Mouse (Mus musculus): ENCODE measurements at regions not wholly inside any gene's neighbourhood (a gene's known extent, or its start where the extent isn't known, plus 50 kb on each side); places are given as distances from the start of the nearest gene placed in this dataset.

DNA sequence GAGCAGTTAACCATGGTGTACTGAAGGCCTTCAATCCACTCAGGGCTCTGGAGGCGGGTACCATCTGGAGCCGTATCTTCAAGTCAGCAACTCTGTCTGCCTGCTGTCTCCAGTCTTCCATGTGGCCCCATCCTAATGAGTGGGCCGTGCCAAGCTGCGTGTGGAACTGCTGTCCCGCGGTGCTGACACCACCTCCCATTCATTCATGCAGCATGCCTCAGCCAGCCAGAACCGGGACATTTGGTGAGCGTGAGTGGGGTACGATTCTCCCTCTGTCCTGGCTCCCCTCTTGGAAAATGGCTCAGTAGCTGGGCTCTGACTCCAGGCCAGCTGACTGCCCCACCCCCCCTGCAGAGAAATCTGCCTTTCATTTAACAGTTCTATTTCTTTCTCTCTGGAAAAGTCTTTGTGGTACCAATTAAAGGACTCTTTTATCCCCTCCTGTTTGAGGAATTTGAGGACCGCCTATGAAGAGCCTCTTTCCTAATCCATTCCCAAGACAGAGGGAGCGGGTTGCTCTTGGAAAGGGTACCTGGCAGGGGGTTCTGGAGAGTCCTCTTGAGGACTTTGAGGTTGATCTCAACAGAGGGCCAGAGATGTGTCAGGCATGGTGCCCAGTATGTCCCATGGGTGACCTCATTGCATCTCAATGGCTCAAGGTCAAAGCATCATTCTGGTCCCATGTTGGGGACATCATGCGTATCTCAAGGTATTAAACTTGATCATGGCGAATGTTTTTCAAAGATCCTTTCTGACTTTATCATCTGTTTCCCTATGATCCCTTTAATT is 55.5 kb upstream of the Brd7 start:
- H3K4me3 ChIP-seq (replicated peaks; ENCODE audit: insufficient read depth, low read depth, low read length): no peak overlapping the region
- WGBS: 21% methylated on average over 13 of the region's 13 CpGs
- peak; percentile 35 to 56 for DNase-seq
- no peak overlapping the region for H3K27ac ChIP-seq (ENCODE audit: insufficient read depth, low read length)
- no peaks in the 10 kb centered on the region for H3K27me3 ChIP-seq (ENCODE audit: control insufficient read depth, insufficient read depth, low read length)
- TF ChIP-seq POLR2A (IDR thresholded peaks at IDR 0.05; ENCODE audit: borderline replicate concordance, insufficient read depth, low read length): no peak
- TF ChIP-seq CTCF (IDR thresholded peaks at IDR 0.05; ENCODE audit: borderline replicate concordance, insufficient read depth, low read depth, low read length): no peak
- H3K4me1 ChIP-seq (ENCODE audit: control insufficient read depth, insufficient read depth, low read length): peaks cover 5% of the 10 kb centered on the region

- Histone ChIP-seq H3K4me1 (ENCODE audit: control insufficient read depth, insufficient read depth, low read length) (no peaks in the 10 kb centered on the region), H3K4me3 (replicated peaks; ENCODE audit: insufficient read depth, low read depth, low read length) (no peak overlapping the region), H3K27me3 (ENCODE audit: control insufficient read depth, insufficient read depth, low read length) (no peaks in the 10 kb centered on the region), H3K27ac (ENCODE audit: insufficient read depth, low read length) (no peak overlapping the region)
- WGBS: 82% methylated on average over 2 of the region's 2 CpGs
- TF ChIP-seq POLR2A (IDR thresholded peaks at IDR 0.05; ENCODE audit: borderline replicate concordance, insufficient read depth, low read length): no peak
- no peak for TF ChIP-seq CTCF (IDR thresholded peaks at IDR 0.05; ENCODE audit: borderline replicate concordance, insufficient read depth, low read depth, low read length)
- no peak for DNase-seq
Observed at GRCm38 (mm10) chr8:88423264-88423663, 61.3 kb upstream of the Brd7 start.

GRCm38 (mm10) chr8:88428560-88428959 is 66.6 kb upstream of the Brd7 start:
- no peak for TF ChIP-seq POLR2A (IDR thresholded peaks at IDR 0.05; ENCODE audit: borderline replicate concordance, insufficient read depth, low read length)
- no peak for TF ChIP-seq CTCF (IDR thresholded peaks at IDR 0.05; ENCODE audit: borderline replicate concordance, insufficient read depth, low read depth, low read length)
- Histone ChIP-seq H3K27me3 (ENCODE audit: control insufficient read depth, insufficient read depth, low read length) (no peaks in the 10 kb centered on the region), H3K4me3 (replicated peaks; ENCODE audit: insufficient read depth, low read depth, low read length) (no peak overlapping the region), H3K27ac (ENCODE audit: insufficient read depth, low read length) (no peak overlapping the region), H3K4me1 (ENCODE audit: control insufficient read depth, insufficient read depth, low read length) (no peaks in the 10 kb centered on the region)
- 76% methylated on average over 5 of the region's 5 CpGs for WGBS
- DNase-seq: no peak

GRCm38 (mm10) chr8:88431389-88431788 is 69.4 kb upstream of the Brd7 start:
- DNase-seq: no peak
- no peak overlapping the region for H3K4me3 ChIP-seq (replicated peaks; ENCODE audit: insufficient read depth, low read depth, low read length)
- 85% methylated on average over 6 of the region's 6 CpGs for WGBS

DNA sequence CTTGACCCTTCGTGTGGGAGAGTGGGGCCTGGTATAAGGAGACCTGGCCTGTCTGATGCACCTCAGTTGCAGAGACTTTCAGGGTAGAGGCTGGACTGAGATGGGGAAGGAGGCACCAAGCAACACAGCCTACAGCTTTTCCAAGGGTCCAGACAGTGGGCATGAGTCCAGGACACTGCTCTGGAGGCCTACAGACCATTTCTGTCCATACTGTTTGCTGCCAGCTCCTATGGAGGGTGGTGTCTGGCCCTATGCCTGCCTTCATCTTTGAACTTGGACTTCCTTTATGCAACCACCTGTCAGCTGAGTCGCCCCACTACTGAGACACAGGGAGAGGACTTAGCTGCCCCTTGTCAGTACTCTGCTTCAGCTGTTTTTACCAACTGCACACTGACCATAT is 73.7 kb upstream of the Brd7 start:
- DNase-seq: no peak
- Histone ChIP-seq H3K27me3 (ENCODE audit: control insufficient read depth, insufficient read depth, low read length) (no peaks in the 10 kb centered on the region), H3K4me3 (replicated peaks; ENCODE audit: insufficient read depth, low read depth, low read length) (no peak overlapping the region), H3K4me1 (ENCODE audit: control insufficient read depth, insufficient read depth, low read length) (no peaks in the 10 kb centered on the region), H3K27ac (ENCODE audit: insufficient read depth, low read length) (no peak overlapping the region)
- 48% methylated on average over 2 of the region's 2 CpGs for WGBS
- TF ChIP-seq CTCF (IDR thresholded peaks at IDR 0.05; ENCODE audit: borderline replicate concordance, insufficient read depth, low read depth, low read length) (no peak), POLR2A (IDR thresholded peaks at IDR 0.05; ENCODE audit: borderline replicate concordance, insufficient read depth, low read length) (no peak)

More at GRCm38 (mm10) chr8:88431389-88431788, 69.4 kb upstream of the Brd7 start:
- no peak for TF ChIP-seq POLR2A (IDR thresholded peaks at IDR 0.05; ENCODE audit: borderline replicate concordance, insufficient read depth, low read length)
- TF ChIP-seq CTCF (IDR thresholded peaks at IDR 0.05; ENCODE audit: borderline replicate concordance, insufficient read depth, low read depth, low read length): no peak
- Histone ChIP-seq H3K4me1 (ENCODE audit: control insufficient read depth, insufficient read depth, low read length) (no peaks in the 10 kb centered on the region), H3K27ac (ENCODE audit: insufficient read depth, low read length) (no peak overlapping the region), H3K27me3 (ENCODE audit: control insufficient read depth, insufficient read depth, low read length) (no peaks in the 10 kb centered on the region)

DNA sequence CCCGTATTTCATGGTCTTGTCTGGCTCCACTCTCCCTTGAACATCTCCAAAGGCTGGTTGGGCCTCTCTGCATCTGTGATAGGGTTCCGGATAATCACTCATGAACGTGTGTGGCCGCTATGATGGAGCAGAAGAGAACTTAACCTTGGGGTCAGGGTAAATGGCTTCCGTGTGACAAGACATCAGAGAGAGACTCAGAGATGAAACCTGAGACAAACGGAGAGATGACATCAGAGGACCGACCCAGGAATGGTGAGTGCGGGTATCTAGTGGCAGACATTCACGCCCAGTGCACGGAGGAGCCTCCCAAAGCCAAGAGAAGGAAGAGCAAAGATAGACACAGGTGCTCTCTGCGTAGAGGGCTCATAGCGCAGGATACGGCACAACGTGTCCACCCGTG is 78.2 kb upstream of the Brd7 start:
- DNase-seq: no peak
- Histone ChIP-seq H3K27me3 (ENCODE audit: control insufficient read depth, insufficient read depth, low read length) (no peaks in the 10 kb centered on the region), H3K4me1 (ENCODE audit: control insufficient read depth, insufficient read depth, low read length) (no peaks in the 10 kb centered on the region), H3K27ac (ENCODE audit: insufficient read depth, low read length) (no peak overlapping the region), H3K4me3 (replicated peaks; ENCODE audit: insufficient read depth, low read depth, low read length) (no peak overlapping the region)
- TF ChIP-seq CTCF (IDR thresholded peaks at IDR 0.05; ENCODE audit: borderline replicate concordance, insufficient read depth, low read depth, low read length) (no peak), POLR2A (IDR thresholded peaks at IDR 0.05; ENCODE audit: borderline replicate concordance, insufficient read depth, low read length) (no peak)
- 91% methylated on average over 15 of the region's 15 CpGs for WGBS

GRCm38 (mm10) chr8:88443397-88443796 is 77.8 kb upstream of the Nkd1 start:
- WGBS: 87% methylated on average over 1 of the region's 1 CpGs
- no peak for DNase-seq

GRCm38 (mm10) chr8:88447406-88447805 is 73.7 kb upstream of the Nkd1 start:
- 24% methylated on average over 6 of the region's 6 CpGs for WGBS
- Histone ChIP-seq H3K4me1 (ENCODE audit: control insufficient read depth, insufficient read depth, low read length) (peaks cover 13% of the 10 kb centered on the region), H3K4me3 (replicated peaks; ENCODE audit: insufficient read depth, low read depth, low read length) (no peak overlapping the region), H3K27me3 (ENCODE audit: control insufficient read depth, insufficient read depth, low read length) (no peaks in the 10 kb centered on the region), H3K27ac (ENCODE audit: insufficient read depth, low read length) (no peak overlapping the region)
- no peak for TF ChIP-seq POLR2A (IDR thresholded peaks at IDR 0.05; ENCODE audit: borderline replicate concordance, insufficient read depth, low read length)
- peak; percentile 15 to 28 for DNase-seq

More at GRCm38 (mm10) chr8:88443397-88443796, 77.8 kb upstream of the Nkd1 start:
- Histone ChIP-seq H3K4me1 (ENCODE audit: control insufficient read depth, insufficient read depth, low read length) (peaks cover 3% of the 10 kb centered on the region; the same call in 1 of the 2 replicates), H3K4me3 (replicated peaks; ENCODE audit: insufficient read depth, low read depth, low read length) (no peak overlapping the region), H3K27me3 (ENCODE audit: control insufficient read depth, insufficient read depth, low read length) (no peaks in the 10 kb centered on the region), H3K27ac (ENCODE audit: insufficient read depth, low read length) (no peak overlapping the region)
- TF ChIP-seq POLR2A (IDR thresholded peaks at IDR 0.05; ENCODE audit: borderline replicate concordance, insufficient read depth, low read length) (no peak), CTCF (IDR thresholded peaks at IDR 0.05; ENCODE audit: borderline replicate concordance, insufficient read depth, low read depth, low read length) (no peak)

Data from cerebellum, adult 2 months (tissue).